Mouse (Mus musculus): ENCODE results near the gene Fam104a.

Fam104a gene

DNA sequence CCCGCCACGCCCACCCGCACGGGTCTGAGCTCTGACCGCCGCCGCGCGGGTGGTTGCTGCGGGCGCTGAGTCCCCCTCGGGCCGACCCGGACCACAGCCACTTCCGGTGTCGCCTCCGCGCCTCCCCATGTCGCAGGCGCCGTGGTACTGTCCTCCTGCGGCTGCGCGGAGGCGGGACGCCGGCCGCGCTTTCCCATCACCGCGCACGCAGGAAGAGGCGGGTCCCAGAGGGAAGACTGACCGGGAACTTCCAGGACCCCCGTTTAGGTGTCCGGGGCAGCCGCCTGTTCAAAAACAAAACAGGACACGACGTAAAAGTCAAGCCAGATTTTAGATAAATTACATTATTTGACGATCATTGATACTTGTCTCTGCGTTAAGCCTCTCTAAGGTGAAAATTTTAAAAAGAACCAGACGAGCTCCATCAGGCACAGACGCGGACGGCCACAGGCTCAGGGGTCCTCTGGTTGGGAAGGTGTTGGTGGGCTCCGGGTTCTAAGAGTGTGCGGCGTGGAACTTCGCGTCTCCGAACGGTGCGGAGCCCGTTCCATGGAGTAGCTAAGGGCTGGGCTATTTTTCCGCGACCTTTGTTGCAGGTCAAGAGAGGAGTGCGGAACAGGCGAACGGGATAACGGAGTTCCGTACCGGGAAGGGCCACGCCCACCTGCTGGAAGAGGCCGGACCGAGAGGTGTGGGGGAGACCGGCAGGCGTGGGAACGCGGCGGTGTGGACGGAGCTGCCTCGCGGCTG is at the start of gene Fam104a, which contains the start of gene D11Wsu47e:
Fam104a (minus strand) TSS at position 199 of the 750 bp plus-strand sequence.
D11Wsu47e (plus strand) TSS at position 456 of the 750 bp plus-strand sequence.
- peak; percentile 93 for DNase-seq (ENCODE audit: low spot score)

- no peak for DNase-seq (ENCODE audit: low spot score)
These were observed 48.1 kb upstream of the Fam104a start for GRCm38 (mm10) chr11:113731945-113732612.

DNA sequence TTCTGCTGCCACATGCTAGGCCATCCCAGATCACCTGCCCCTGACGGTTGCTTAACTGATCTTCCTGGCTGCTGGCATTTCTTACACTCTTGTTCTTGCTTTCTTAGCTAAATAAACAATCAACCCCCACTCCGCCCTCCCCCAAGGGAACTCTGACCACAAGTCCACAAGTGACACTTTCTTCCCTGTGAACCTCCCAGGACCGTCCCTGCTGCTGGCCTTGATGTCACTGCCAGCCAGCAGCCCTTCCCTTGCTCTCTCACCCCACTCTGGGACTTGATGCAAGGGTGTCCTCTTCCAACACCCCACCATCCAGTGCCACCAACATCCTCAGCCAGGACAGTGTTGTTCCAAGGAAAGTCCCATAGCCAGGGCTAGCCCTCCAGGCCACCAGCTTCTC is 46.9 kb upstream of the Fam104a start:
- no peak for DNase-seq (ENCODE audit: low spot score)

DNA sequence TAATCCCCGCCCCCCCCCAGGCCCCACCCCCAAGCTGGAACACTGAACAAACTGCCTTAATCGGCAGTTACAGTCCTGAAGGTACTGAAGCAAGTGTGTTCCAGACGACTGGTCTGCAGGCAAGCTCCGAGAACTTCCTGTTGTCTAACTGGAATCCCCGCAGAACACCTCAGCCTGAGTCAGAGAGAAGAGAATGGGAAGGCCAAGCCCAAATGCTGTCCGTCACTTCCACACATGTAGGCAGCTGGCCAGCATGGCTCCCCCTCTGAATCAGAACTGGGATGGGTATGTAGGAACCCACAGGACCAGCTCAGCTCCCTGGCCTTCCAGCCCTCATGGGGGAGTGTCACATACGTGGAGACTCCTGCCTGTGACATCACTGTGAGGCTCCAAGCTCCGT is 46.0 kb upstream of the Fam104a start:
- no peak for DNase-seq (ENCODE audit: low spot score)

DNA sequence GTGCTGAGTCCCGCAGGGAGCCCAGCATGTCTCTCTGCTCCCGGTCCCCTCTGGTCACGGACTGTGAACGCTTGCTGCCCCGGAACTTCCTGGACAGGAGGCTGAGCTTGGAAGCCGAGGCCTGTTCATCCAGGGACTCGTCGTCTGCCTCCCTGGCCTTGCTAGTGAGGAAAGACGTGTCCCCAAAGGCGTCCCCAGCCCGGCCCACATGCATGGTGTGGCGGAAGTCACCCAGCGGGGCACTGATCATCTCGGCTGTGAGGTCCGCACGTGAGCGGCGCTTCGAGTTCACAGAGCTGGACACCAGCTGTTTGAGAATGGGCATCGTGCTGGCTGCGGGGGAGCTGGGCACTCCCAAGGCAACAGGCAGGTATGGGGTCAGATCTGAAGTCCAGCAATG is 45.3 kb upstream of the Fam104a start:
- no peak for DNase-seq (ENCODE audit: low spot score)

DNA sequence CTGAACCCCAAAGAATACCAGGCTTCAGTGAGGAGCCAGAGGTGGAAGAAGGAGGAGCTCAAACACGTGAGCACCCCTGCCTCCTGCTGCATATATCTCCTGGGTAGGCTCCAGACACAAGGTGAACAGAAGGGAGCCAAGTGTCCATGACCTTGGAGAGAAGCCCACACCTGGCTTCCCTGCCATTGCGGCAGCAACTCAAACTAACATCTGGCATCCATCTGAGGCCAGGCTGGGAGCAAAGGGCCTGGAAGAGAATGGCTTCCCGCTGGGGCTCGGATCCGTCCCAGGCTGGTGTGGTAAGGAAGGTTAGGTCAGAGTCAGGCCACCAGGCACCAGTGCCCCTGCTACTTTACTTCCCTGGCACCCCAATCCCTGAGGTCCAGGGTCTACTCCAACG is 44.0 kb upstream of the Fam104a start:
- no peak for DNase-seq (ENCODE audit: low spot score)

GRCm38 (mm10) chr11:113726994-113727888 is 43.3 kb upstream of the Fam104a start:
- no peak for DNase-seq (ENCODE audit: low spot score)

DNA sequence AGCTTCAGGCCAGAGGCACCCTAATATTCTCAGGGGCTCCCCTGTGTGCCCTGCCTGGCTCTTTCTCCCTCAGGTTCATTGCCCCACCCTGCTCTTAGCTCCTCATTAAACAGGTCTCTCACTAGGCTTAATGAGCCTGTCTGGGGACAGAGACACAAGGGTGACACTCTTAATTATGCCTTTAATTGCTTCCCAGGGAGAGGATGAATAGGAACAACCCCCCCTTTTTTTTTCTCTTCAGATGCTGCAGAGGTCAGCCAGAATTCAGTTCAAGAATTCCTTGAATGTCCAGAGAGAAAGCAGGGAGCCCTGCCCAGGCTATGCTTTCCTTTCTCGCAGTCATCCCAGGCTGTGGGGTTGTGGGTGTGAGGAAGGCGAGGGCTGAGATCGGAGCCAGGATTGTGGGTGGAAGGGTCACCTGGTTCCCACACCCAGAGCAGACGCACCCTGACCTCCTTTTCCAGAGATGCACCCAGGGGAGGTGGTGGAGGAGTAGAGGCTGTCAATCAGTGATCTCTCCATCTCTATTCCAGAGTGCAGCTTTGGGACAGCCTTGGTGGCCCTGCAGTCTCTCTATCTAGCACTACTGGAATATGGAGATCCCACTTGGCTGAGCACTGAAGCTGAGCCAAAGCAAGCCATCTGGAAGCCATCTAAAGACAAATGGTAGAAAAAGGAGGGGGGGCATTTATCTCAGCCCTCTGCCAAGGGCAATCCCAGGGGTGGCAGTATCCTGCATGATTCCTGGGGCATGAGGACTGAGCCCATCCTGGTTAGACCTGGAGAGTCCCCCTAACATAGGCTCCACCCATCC is 41.5 kb upstream of the Fam104a start:
- no peak for DNase-seq (ENCODE audit: low spot score)

DNA sequence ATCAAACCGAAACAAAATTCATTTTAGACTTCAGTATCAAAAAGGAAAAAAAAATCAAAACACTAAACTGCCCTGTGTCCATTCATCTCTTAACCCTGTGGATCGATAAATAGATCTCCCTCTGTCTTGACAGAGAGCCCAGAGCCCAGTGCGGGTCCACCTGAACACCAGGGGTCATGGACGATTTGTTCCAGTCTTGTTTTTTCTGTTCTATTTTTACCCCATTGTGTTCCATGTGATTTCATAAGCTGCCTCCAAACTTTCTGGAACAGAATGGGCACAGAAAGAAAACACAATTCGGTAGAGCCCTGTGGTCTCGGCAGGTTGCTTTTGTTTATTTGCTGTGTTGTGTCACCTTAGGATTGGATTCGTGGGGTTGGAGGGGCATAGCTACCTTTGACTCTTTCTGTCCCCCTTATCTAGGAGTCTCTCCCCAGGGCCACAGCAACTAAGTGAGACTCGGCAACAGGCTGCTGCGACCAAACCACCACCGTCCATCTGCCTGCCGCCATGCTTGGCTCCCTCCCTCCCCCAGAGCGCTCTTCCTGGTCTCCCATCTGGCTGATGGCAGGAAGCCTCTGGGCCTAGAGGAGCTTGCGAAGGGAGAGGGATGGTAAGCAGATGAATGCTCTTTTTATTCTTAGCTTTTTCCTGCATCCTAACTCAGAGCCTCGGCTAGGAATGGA is 38.6 kb upstream of the Fam104a start:
- no peak for DNase-seq (ENCODE audit: low spot score)

DNA sequence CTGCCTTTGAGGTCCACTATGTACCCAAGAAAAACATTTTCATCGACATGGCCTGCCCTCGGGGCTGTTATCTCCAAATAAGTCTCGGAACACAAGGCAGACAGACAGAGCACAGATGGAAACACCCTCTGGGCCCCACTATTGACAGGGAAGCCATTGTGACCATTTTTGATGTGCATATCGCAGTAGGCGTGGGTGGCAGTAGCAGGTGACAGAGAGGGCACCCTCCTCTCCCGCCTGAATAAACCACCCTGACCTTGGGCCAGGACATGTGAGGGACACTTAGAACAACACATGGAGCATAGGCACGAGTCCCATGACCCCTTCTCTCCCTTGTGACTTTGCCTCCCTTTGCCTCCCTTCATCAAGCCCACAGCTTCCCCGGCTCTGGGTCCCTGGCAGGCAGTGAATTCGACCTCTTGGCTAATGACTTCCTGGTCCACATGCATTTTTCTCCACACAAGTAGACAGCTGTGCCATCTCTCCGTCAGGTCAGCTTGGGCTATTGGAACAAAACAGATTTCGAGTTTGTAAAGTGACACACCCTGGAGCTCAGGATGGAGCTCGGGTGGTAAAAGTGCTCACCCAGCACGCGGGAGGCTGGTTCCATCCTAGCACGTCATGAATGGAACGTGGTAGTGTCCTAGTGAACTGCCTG is 33.9 kb upstream of the Fam104a start:
- no peak for DNase-seq (ENCODE audit: low spot score)

DNA sequence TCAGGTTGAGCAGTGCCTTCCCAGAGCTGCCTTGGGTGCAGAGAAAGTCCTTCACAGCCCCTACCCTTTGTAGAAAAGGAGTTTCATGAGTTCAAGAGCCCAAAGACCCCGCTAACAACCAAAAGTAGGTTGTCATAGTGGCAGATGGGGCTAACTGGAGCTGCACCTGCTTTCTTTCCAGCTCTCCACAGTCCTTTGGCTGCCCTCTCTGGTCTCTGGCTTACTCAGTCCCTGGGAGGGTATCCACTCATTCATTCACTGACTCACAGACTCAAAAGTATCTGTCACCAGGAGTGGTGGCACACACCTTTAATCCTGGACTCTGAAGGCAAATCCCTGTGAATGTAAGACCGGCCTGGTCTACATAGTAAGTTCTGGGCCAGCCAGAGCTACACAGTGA is 32.2 kb upstream of the Fam104a start:
- DNase-seq (ENCODE audit: low spot score) = no peak

DNA sequence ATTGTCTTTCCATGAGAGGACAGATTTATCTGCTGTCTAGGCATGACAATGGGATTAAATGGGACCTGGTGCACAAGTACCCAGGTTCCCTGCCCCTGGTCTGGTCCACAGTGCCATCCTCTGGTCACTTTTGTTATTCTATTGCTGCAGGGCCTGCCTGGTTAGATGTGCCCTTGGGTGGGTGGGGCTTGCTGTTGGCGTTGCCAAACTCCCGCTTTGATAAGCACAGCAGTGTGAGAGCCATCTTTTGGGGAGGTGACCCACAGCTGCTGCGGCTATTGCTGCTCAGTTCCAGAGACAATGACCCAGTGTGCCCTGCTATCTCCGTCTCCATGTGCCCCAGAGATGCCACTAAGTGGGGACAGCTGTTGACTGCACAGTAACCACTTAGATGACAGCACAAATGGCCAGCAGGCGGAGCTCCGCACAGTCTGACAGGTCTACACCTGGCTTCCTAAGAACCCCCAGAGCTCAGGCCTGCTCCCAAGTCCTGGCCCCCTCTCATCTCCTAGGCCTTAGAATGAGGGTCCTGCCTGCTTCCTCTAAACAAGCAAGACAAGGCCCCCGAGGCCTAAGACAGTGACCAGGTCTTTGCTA is 31.2 kb upstream of the Fam104a start:
- peak; percentile 49 for DNase-seq (ENCODE audit: low spot score)

GRCm38 (mm10) chr11:113711061-113711460 is 27.1 kb upstream of the Fam104a start:
- no peak for DNase-seq (ENCODE audit: low spot score)

GRCm38 (mm10) chr11:113710257-113710777 is 26.4 kb upstream of the Fam104a start:
- DNase-seq (ENCODE audit: low spot score) = no peak

DNA sequence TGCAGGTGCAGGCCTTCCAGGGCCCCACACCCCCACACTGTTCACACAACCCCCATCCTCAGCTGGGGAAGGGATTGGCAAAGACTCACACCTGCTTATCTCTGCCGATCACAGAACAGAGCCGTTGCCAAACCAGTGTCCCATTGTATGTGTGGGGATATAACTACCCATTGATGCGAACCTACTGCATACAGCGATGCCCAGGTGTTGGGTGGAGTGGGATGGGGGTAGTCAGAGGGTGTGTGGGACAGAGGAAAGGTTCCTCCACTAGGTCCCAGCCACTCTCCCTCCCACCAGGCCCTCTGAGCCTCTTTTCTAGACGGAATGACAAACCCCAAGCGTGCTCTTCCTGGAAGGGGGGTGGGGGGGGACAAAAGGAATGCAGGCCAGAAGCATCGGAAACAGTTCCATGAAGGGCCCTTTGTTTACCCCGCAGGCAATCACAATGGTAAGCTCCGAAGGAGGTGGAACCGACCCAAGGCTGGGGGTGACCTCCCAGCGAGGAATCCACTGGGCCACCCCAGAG is 25.8 kb upstream of the Fam104a start, which contains the start of gene Cpsf4l:
Cpsf4l (minus strand) TSS at position 287 of the 526 bp plus-strand sequence.
- no peak for DNase-seq (ENCODE audit: low spot score)

DNA sequence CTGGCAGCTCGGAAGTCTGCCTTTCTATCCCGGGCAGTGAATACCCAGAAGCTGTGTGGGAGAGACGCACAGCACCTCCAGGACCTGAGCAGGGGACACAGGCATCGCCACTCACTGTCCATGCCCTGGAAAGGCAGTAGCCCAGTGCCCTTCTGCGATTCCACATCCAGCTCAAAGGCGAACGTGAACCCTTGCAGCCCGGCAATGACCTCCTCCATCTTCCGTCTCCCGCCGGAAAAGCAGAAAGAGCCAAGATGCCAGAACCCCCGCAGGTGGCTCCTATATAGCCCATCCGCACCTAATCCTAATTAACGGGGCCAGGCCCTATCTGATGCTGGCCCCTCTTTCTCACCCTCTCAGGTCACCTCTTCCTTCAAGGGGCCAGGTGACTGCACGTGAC is 25.3 kb upstream of the Fam104a start:
- no peak for DNase-seq (ENCODE audit: low spot score)

GRCm38 (mm10) chr11:113708629-113709213 is 24.8 kb upstream of the Fam104a start:
- DNase-seq (ENCODE audit: low spot score) = no peak

- DNase-seq (ENCODE audit: low spot score) = no peak
These were observed 22.2 kb upstream of the Fam104a start for GRCm38 (mm10) chr11:113705966-113706652.
